Mouse (Mus musculus): Measurements from ENCODE around the gene Garnl3. TPM values are rescaled to one million over a fixed set of nuclear protein-coding genes. Genes with fewer than 3 reads are reported as not detected.
"Not testable (repeated sequence)": the region's sequence is repeated elsewhere in the genome, so short reads cannot be mapped to it uniquely, and the experiment has no call there.

Garnl3 gene
- polyA plus RNA-seq, 1 experiment from 2014 or later: 12.2 TPM

GRCm38 (mm10) chr2:33037429-33037828 lies 94.0 kb downstream of the Garnl3 start:
- no peaks in the 10 kb centered on the region for H3K9me3 ChIP-seq (replicated peaks)
- H3K4me2 ChIP-seq: no peak overlapping the region
- ATAC-seq: no peak; the same call in 1 of the 2 replicates
- no peak overlapping the region for H3K9ac ChIP-seq
- H3K4me3 ChIP-seq: no peak overlapping the region
- H3K4me1 ChIP-seq: peaks cover 8% of the 10 kb centered on the region; the same call in 1 of the 2 replicates
- H3K27me3 ChIP-seq: no peaks in the 10 kb centered on the region
- 45% methylated on average over 1 of the region's 1 CpGs for WGBS
- no peaks in the 10 kb centered on the region for H3K36me3 ChIP-seq (ENCODE audit: poor library complexity, severe bottlenecking)
- no peak overlapping the region for H3K27ac ChIP-seq

DNA sequence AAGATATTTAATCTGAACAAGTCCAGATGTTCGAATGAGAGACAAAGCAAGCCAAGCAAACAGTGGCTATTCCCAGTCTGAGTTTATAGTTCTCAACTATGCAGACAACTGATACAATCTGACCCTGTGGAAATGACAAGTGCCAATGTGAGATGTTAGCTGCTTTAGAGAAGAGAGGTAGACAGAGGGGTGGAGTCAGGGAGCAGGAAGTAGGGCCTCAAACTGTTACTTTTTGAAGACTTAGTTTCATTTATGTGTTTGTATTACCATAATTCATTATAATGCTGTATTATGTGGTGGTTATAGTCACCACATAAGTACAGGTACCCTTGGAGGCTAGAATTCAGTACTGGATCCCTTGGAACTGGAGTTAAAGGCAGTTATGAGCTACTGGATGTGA lies 96.2 kb downstream of the Garnl3 start:
- 76% methylated on average over 1 of the region's 1 CpGs for WGBS
- H3K4me3 ChIP-seq: no peak overlapping the region
- no peaks in the 10 kb centered on the region for H3K36me3 ChIP-seq (ENCODE audit: poor library complexity, severe bottlenecking)
- ATAC-seq: no peak
- H3K4me2 ChIP-seq: no peak overlapping the region
- H3K9me3 ChIP-seq (replicated peaks): no peaks in the 10 kb centered on the region
- H3K27ac ChIP-seq: no peak overlapping the region
- no peak overlapping the region for H3K9ac ChIP-seq
- peaks cover 8% of the 10 kb centered on the region; the same call in 1 of the 2 replicates for H3K4me1 ChIP-seq
- H3K27me3 ChIP-seq: no peaks in the 10 kb centered on the region

GRCm38 (mm10) chr2:33033281-33033680 lies 98.2 kb downstream of the Garnl3 start:
- Histone ChIP-seq H3K27me3 (no peaks in the 10 kb centered on the region), H3K36me3 (ENCODE audit: poor library complexity, severe bottlenecking) (no peaks in the 10 kb centered on the region; the same call in 1 of the 2 replicates), H3K4me1 (peaks cover 8% of the 10 kb centered on the region; the same call in 1 of the 2 replicates), H3K9me3 (replicated peaks) (no peaks in the 10 kb centered on the region), H3K4me2 (no peak overlapping the region), H3K27ac (no peak overlapping the region), H3K9ac (no peak overlapping the region), H3K4me3 (no peak overlapping the region)
- ATAC-seq: no peak
- 95% methylated on average over 7 of the region's 7 CpGs for WGBS

DNA sequence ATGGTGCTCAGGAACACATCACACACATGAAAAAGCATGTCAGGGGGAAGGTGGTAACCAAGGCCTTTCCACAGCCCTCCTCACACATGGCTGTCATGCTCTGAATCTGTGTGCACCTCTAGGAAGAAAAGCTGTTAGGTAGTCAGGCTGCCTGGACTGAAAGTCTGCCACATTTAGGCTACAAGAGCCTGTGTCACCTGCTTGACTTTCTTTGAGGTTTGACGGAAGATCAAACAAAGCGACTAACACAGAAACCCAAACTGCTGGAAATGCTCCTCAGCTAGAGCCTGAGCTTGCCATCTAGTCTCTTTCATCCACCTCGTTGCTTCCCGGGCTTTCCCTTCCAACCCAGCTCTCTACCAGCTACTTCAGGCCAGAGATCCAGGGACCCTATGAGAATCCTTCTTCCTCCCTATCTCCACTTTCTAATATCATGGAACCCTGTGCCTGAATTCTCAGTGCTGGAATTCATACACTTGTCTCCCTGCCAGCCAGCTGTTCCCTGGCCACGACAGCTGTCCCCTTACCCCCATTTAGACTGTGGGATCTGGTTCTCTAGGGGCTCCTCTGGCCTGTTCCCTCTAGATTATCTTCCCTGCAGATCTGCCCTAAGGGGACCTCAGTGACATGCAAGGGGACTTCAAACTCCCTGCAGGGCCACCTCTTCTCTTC lies 98.9 kb downstream of the Garnl3 start:
- H3K36me3 ChIP-seq (ENCODE audit: poor library complexity, severe bottlenecking): no peaks in the 10 kb centered on the region; the same call in 1 of the 2 replicates
- WGBS: 93% methylated on average over 5 of the region's 5 CpGs
- ATAC-seq: no peak

DNA sequence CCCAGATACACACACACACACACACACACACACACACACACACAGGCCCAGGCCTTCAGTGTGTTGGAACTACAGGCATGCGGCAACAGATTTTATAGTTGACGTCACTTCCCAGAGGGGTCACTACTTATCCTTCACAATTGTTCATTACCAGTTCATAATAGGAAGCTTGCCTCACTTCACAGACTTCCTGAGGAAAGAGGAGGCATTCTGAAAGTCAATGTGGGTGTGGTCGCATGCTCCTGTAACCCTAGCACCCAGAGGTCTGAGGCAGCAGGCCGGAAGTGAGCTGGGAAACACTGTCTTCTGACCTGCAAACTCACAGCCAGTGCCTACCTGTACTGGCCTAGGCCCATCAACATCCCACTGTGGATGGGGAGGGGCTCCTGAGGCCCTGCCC lies 106.4 kb downstream of the Garnl3 start:
- no peak overlapping the region for H3K9ac ChIP-seq
- H3K36me3 ChIP-seq (ENCODE audit: poor library complexity, severe bottlenecking): no peaks in the 10 kb centered on the region; the same call in 1 of the 2 replicates
- ATAC-seq: no peak
- no peak overlapping the region for H3K27ac ChIP-seq
- H3K9me3 ChIP-seq (replicated peaks): no peaks in the 10 kb centered on the region
- H3K4me2 ChIP-seq: no peak overlapping the region
- no peak overlapping the region for H3K4me3 ChIP-seq
- no peaks in the 10 kb centered on the region for H3K4me1 ChIP-seq
- 86% methylated on average over 4 of the region's 4 CpGs for WGBS
- no peaks in the 10 kb centered on the region for H3K27me3 ChIP-seq

More for the DNA sequence above, 98.9 kb downstream of the Garnl3 start:
- Histone ChIP-seq H3K27me3 (no peaks in the 10 kb centered on the region), H3K4me2 (no peak overlapping the region), H3K4me3 (no peak overlapping the region), H3K27ac (no peak overlapping the region), H3K4me1 (peaks cover 5% of the 10 kb centered on the region; the same call in 1 of the 2 replicates), H3K9me3 (replicated peaks) (no peaks in the 10 kb centered on the region), H3K9ac (no peak overlapping the region)

DNA sequence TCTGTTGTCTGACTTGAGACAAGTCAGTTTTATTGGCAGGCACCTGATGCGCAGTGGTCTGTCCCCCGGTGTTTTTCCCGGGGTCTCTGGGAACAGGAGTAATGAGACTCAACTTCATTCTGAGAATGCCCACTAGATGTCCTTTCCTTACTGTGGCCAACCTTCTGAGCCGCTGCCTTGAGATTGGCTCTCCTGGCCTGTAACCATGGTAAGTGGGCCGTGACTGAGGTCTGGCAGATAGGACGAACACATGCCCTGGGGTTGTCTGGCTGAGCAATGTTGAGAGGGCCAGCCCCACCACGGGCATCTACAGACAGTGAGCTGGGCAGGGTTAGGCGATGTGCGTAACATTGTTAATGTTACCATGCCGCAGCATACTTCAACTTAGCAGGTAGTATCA lies 106.9 kb downstream of the Garnl3 start:
- Histone ChIP-seq H3K4me2 (no peak overlapping the region), H3K27ac (no peak overlapping the region), H3K4me1 (no peaks in the 10 kb centered on the region), H3K9me3 (replicated peaks) (no peaks in the 10 kb centered on the region), H3K36me3 (ENCODE audit: poor library complexity, severe bottlenecking) (no peaks in the 10 kb centered on the region; the same call in 1 of the 2 replicates), H3K27me3 (no peaks in the 10 kb centered on the region), H3K4me3 (no peak overlapping the region), H3K9ac (no peak overlapping the region)
- ATAC-seq: no peak
- WGBS: 69% methylated on average over 10 of the region's 10 CpGs

DNA sequence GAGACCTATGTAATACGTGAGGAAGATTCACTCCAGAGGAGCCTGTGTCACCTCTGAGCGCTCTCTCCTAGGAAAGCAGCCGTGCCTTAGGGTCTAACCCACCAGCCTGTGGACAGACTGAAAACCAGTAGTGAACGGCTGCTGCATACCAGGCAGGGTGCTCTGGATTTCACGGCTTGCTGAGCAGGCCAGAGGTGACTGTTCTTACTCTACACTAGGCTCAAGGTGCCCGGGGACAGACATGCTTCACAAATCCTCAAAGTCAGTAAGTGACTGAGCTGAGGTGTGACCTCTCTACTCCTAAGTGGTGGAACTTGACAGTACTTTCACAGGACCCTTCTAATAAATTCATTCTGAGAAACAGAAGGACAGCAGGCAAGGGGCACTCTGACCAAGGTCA lies 108.6 kb downstream of the Garnl3 start:
- Histone ChIP-seq H3K4me1 (no peaks in the 10 kb centered on the region), H3K27ac (no peak overlapping the region), H3K27me3 (no peaks in the 10 kb centered on the region), H3K9ac (no peak overlapping the region), H3K9me3 (replicated peaks) (no peaks in the 10 kb centered on the region), H3K4me3 (no peak overlapping the region), H3K36me3 (ENCODE audit: poor library complexity, severe bottlenecking) (no peaks in the 10 kb centered on the region), H3K4me2 (no peak overlapping the region)
- ATAC-seq: no peak
- WGBS: 84% methylated on average over 6 of the region's 6 CpGs

DNA sequence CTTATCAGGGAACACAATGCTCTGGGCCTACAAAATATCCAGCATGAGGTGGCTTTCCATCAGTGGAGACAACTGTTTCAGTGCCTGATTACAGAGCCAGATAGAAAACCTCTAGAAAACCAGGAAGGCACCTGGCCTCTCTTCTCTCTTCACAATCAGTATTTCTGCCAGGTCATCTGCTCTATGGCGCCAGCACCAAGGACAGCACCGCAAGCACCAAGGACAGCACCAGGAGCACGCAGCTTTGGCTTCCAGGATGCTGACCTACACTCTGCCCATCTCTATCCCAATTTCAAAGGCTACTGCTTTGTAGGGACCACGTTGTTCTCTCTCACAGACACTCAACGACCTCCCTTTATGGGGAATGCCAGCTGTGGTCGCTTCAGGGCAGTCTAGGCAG lies 113.4 kb downstream of the Garnl3 start:
- Histone ChIP-seq H3K27me3 (no peaks in the 10 kb centered on the region), H3K4me1 (0 out of 2 replicates have a peak, but pooled peaks cover 6% of the 10 kb centered on the region), H3K4me3 (no peak overlapping the region), H3K9ac (no peak overlapping the region), H3K36me3 (ENCODE audit: poor library complexity, severe bottlenecking) (no peaks in the 10 kb centered on the region), H3K27ac (no peak overlapping the region), H3K4me2 (no peak overlapping the region), H3K9me3 (replicated peaks) (no peaks in the 10 kb centered on the region)
- ATAC-seq: no peak
- 11% methylated on average over 6 of the region's 6 CpGs for WGBS

GRCm38 (mm10) chr2:33017191-33017590 lies 114.3 kb downstream of the Garnl3 start:
- no peak overlapping the region for H3K9ac ChIP-seq
- WGBS: 81% methylated on average over 2 of the region's 2 CpGs
- no peak overlapping the region for H3K27ac ChIP-seq
- no peaks in the 10 kb centered on the region for H3K27me3 ChIP-seq
- 0 out of 2 replicates have a peak, but pooled peaks cover 6% of the 10 kb centered on the region for H3K4me1 ChIP-seq
- ATAC-seq: no peak
- H3K9me3 ChIP-seq (replicated peaks): no peaks in the 10 kb centered on the region
- H3K4me2 ChIP-seq: no peak overlapping the region
- no peak overlapping the region for H3K4me3 ChIP-seq
- H3K36me3 ChIP-seq (ENCODE audit: poor library complexity, severe bottlenecking): no peaks in the 10 kb centered on the region

DNA sequence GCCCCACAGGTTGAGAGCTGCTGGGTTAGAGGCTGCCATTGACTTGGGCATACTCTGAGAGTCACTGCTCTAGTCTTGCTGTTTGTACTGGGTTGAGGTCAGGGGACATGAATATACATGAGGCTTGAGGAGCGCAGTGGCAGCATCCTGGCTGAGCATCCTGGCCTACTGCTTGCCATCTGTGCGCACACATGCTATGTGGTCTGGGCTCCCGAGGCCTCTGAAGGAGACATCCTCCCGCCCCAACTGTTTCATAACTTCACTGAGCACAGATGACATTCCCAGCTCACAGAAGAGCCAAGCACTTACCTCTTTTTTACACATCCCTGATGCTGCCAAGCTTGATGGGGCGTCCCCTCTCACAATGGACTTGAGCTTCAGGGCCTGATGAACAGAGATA lies 116.6 kb downstream of the Garnl3 start:
- 0 out of 2 replicates have a peak, but pooled peaks have one; percentile 45 for ATAC-seq
- H3K27ac ChIP-seq: no peak overlapping the region
- WGBS: 69% methylated on average over 5 of the region's 5 CpGs
- no peak overlapping the region for H3K4me3 ChIP-seq
- H3K27me3 ChIP-seq: no peaks in the 10 kb centered on the region
- 0 out of 2 replicates have a peak, but pooled peaks cover 6% of the 10 kb centered on the region for H3K4me1 ChIP-seq
- H3K9me3 ChIP-seq (replicated peaks): no peaks in the 10 kb centered on the region
- H3K4me2 ChIP-seq: no peak overlapping the region
- H3K36me3 ChIP-seq (ENCODE audit: poor library complexity, severe bottlenecking): no peaks in the 10 kb centered on the region
- no peak overlapping the region for H3K9ac ChIP-seq

GRCm38 (mm10) chr2:33009055-33009454 lies 122.4 kb downstream of the Garnl3 start:
- not testable (repeated sequence) for H3K4me1 ChIP-seq; H3K9ac ChIP-seq; H3K4me3 ChIP-seq; H3K36me3 ChIP-seq (ENCODE audit: poor library complexity, severe bottlenecking); ATAC-seq; H3K27me3 ChIP-seq; H3K4me2 ChIP-seq; H3K27ac ChIP-seq; H3K9me3 ChIP-seq (replicated peaks)
- WGBS: 83% methylated on average over 4 of the region's 4 CpGs

DNA sequence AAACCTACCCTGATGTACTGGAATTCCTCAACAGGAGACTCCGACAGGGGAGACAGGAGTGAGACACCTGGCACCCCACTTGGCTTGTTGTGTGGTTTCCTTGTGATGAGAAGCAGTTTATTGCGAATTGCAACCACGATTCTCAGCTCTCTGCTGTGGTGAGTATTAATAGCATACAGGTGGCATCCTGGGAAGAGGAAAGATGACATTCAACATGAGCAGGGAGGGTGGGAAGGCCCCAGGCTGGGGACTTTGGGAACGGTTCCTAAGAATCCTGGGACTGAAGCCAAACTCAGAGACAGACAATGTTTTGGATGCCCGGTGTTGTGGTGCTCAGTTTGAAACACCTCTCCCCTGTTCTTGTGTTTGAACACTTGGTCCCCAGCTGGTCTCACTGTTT lies 126.4 kb downstream of the Garnl3 start:
- H3K4me3 ChIP-seq: no peak overlapping the region
- H3K4me2 ChIP-seq: no peak overlapping the region
- H3K27ac ChIP-seq: no peak overlapping the region
- no peak overlapping the region for H3K9ac ChIP-seq
- WGBS: 66% methylated on average over 5 of the region's 5 CpGs
- no peaks in the 10 kb centered on the region for H3K27me3 ChIP-seq
- 0 out of 2 replicates have a peak, but pooled peaks cover 8% of the 10 kb centered on the region for H3K36me3 ChIP-seq (ENCODE audit: poor library complexity, severe bottlenecking)
- ATAC-seq: no peak
- no peaks in the 10 kb centered on the region for H3K9me3 ChIP-seq (replicated peaks)
- H3K4me1 ChIP-seq: no peaks in the 10 kb centered on the region

DNA sequence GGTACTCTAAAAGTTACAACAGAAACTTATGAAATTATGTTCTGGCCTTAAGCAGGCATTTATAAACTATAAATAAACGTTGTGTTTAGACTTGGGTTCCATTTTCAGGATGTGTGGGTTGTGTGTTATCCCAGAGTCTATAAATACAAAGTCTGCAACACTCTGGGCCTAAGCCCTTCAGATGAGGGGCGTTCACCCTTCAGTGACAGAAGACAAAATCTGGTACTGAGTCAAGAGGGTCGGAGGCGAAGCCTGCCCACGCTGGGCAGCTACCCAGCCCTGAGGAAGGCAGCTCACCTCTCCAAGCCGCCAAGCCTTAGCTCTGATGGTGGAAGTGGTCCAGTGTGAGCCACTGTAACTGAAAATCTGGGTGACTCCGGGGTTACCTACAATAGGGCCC lies 129.3 kb downstream of the Garnl3 start:
- Histone ChIP-seq H3K27me3 (no peaks in the 10 kb centered on the region), H3K4me1 (no peaks in the 10 kb centered on the region), H3K4me2 (no peak overlapping the region), H3K9ac (no peak overlapping the region), H3K36me3 (ENCODE audit: poor library complexity, severe bottlenecking) (0 out of 2 replicates have a peak, but pooled peaks cover 8% of the 10 kb centered on the region), H3K27ac (no peak overlapping the region), H3K4me3 (no peak overlapping the region), H3K9me3 (replicated peaks) (no peaks in the 10 kb centered on the region)
- ATAC-seq: no peak
- 90% methylated on average over 7 of the region's 7 CpGs for WGBS

All from forebrain, embryonic 13.5 days (tissue).